Mouse (Mus musculus) kidney, adult 18-20 months (tissue): ENCODE measurements at regions not wholly inside any gene's neighbourhood (a gene's known extent, or its start where the extent isn't known, plus 50 kb on each side); places are given as distances from the start of the nearest gene placed in this dataset.

Experiments
- DNase-seq: peaks from one replicate; pipeline ENCODE4 v3.0.0; 2021

GRCm38 (mm10) chr10:65845096-65845624 is 1250.8 kb upstream of the Jmjd1c start:
- DNase-seq = peak; percentile 12

- no peak for DNase-seq
Observed at GRCm38 (mm10) chr10:65846136-65846535, 1249.8 kb upstream of the Jmjd1c start.

DNA sequence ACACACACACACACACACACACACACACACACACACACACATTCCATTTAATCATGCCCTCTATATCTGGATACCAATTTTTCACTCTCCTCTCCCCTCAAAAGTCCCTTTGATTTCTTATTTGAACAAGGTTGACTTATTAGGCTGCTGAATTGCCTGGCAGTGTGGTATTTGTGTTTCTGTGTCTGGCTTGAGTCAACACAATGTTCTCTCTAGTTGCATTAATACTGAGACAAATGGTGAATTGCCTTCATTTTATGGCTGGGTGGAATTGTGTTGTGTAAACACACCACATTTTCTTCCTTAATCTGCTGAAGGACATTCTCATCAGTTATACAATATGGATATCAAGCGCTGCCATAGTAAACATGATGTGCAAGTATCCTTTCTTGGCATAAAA is 1248.3 kb upstream of the Jmjd1c start:
- DNase-seq = no peak

- no peak for DNase-seq
Observed at GRCm38 (mm10) chr10:65889881-65890280, 1206.0 kb upstream of the Jmjd1c start.

DNA sequence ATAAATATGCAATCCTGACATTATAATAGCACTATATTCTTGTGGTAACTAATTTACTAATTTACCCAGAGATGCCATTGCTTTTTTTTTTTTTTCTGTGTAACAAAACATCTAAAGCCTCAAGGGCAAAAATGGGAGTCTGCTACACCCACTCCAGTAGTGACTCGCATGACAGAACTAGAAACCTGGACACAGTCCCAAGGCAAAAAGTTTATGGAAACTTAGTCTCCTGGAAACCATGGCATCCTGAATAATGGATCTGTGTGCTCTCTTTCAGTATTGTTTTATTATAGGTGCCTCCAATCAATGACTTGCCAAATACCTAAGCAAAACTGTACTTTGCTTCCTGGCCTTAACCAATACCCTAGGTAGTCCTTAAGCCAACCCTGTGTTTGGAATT is 1188.4 kb upstream of the Jmjd1c start:
- DNase-seq = no peak

- DNase-seq = no peak
Observed at GRCm38 (mm10) chr10:65912518-65912917, 1183.4 kb upstream of the Jmjd1c start.

GRCm38 (mm10) chr10:65932077-65932476 is 1163.8 kb upstream of the Jmjd1c start:
- DNase-seq = no peak

- no peak for DNase-seq
Observed at GRCm38 (mm10) chr10:65948587-65948986, 1147.3 kb upstream of the Jmjd1c start.

- DNase-seq = peak; percentile 6
Observed at GRCm38 (mm10) chr10:65962441-65962840, 1133.5 kb upstream of the Jmjd1c start.

DNA sequence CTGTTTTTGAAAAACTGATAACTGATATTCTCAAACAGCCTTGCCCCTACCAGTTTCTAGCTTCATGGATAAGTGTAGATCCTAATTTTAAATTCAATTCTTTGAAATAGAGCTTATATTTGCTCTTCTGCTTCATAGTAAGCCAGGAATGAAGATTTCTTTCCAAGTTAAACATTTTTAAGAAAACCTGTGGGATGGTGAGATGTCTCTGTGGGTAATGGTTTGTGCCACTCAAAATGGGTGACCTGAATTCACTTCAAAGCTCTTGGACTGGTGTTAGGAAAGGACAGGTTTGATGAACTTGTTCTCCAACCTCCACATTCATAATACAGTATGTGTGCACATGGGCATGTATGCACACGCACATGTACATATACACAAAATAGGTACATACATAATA is 1126.2 kb upstream of the Jmjd1c start:
- DNase-seq = no peak
